Mouse (Mus musculus) large intestine, adult 2 months (tissue): Measurements from ENCODE around the gene Srm. TPM values are rescaled to one million over a fixed set of nuclear protein-coding genes. Genes with fewer than 3 reads are reported as not detected.

ENCODE experiments used
- DNase-seq: peaks from one replicate; pipeline ENCODE4 v3.0.0-alpha.2; 2012; ENCODE audit warnings: low read depth, low spot score
- WGBS: fragments of 180-500 bp; shearing (Covaris S2); methylation state at CpG from one replicate; pipeline ENCODE4 v1.1.7; 2018; 5-methylcytosine and 5-hydroxymethylcytosine counted together
- polyA plus RNA-seq: library from polyadenylated mRNA; depleted of rRNA; stranded (reverse); fragments of >200 nt; gene quantifications from 2 replicates; pipeline ENCODE4 v1.2.3, GENCODE M21; 2012; rRNA removed

The Srm gene
- polyA plus RNA-seq, 1 experiment, result 69.9 TPM

DNA sequence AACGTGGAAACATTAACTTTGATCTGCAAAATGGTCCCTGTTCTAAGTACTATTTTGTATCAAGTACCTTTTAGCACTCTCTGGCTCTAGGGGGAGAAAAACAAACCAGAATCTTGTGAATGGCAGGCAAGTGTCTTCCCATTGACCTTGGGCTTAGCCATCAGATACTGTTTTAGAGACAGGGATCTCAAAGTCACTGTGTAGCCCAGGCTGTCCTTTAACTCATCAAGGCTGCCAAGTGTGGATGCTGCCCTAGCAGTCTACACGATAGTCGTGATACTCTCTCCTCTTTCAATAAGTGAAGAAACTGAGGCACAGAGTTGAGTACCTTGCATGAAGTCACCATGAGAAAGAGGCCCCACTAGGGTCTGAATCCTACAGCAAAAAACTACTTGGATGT is 35.9 kb downstream of the Srm start:
- WGBS, result 63% methylated on average over 3 of the region's 3 CpGs
- no peak for DNase-seq

DNA sequence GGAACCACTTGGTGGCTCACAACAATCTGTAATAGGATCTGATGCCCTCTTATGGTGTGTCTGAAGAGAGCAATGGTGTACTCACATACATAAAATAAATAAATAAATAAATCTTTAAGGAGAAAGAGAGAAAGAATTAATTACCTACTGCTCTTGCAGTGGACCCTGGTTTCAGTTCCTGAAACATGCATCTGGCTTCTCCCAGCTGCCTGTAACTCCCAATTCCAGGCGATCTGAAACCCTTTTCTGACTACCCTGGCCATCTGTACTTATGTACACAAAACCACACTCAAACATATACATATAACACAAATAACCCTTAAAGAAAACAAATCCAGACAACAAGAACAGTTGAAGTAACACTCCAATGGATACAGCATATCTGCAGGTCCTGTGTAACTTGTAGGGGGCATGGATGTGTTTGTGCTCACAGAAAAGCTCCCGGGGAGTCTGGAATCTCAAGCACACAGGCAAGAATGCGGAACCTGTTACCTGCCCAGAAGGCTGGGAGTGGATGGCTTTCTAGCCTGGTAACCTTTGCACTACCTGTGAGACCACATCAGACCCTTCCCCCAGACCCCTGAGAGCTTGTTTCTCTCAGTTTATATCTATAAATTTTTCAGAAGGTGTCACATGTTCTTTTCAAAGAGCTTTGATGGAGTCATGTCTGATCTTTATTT is 40.9 kb downstream of the Srm start:
- no peak for DNase-seq
- WGBS, result 65% methylated on average over 3 of the region's 3 CpGs

- 39% methylated on average over 2 of the region's 2 CpGs for WGBS
- no peak for DNase-seq
These were observed 42.2 kb downstream of the Srm start for GRCm38 (mm10) chr4:148633395-148634061.

DNA sequence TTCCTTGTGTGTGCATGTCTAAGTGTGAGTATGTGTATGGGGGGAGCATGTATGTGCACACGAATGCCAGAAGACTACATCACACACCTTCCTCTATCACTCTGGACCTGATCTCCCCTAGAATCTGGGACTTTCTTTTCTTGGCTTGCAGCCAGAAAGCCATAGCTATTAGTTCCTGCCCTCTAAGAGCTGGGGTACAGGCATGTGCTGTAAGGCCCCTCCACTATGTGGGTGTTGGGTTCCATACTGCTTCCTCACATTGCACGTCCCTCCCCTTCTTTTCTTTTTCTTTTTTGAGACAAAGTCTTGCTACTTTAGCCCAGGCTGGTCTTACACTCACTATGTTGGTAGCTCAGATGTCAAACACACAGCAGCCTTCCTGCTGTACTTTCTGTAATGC is 44.0 kb downstream of the Srm start:
- 74% methylated on average over 2 of the region's 2 CpGs for WGBS
- DNase-seq, result no peak

GRCm38 (mm10) chr4:148638302-148638701 is 47.0 kb downstream of the Srm start:
- WGBS, result 37% methylated on average over 9 of the region's 9 CpGs

GRCm38 (mm10) chr4:148639455-148639854 is 48.2 kb downstream of the Srm start:
- DNase-seq, result peak; percentile 73
- 26% methylated on average over 2 of the region's 2 CpGs for WGBS

More at GRCm38 (mm10) chr4:148638302-148638701, 47.0 kb downstream of the Srm start:
- DNase-seq, result no peak

DNA sequence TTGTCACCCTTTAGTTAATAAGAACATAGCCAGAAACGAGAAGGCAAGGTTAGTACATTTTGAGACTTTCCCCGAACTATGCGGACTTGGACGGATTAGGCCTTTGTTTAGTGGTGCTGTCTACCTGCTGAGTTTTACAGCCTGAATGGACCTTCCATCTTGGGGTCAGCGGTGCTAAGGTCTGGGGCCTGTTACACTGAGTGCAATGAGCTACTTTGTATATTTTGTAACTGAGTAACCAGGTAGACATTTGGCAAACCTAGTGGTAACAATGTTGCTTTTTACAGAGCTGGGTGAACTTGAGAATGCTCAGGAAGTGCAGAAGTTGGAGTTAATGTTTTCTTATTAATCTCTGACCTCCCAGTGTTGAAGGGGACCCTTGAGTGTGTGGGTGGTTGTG is 49.8 kb downstream of the Srm start:
- WGBS, result 81% methylated on average over 5 of the region's 5 CpGs

DNA sequence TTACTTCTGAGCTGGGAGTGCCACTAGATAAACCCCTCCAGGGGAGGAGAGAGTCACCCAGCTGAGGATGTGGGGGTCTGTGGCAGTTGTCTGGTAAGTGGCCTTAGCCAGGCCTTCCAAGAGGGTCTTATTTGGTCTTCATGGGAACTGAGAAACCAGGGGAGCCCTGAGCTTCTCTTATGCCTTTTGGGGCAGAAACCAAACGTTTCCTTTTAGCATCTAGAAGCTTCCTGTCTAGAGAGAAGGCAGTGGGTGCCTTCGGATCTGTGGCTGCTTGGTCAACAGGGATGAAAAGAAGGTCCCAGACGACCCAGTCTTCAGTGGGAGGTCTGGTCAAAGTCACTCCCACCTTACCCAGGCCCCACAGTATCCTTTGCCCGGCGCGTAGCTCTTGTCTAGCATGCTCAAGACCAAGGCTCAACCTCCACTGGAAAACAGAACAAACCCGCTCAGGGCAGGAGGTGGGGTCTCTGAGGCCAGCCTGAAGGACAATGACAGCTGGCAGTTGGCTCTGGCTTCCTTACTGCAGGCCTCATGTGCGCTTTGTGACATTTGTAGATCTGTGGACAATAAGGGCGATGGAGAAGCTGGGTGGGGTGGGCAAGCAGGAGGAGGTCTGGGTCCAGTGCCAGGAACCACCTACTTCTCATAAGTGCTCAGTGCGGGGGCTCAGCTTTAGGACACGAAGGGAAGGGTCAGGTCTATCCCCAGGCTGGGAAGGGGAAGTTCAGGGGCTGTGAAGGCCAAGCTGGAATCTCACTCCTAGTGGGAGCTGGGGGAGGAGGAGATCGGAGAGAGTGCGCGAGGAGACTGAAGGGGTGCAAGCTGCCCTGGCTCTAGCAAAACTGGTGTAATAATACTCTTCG is 52.2 kb downstream of the Srm start, which contains the start of gene Gm572:
Gene Gm572 (plus strand): TSS at position 27 of the 866 bp plus-strand sequence.
- DNase-seq, result no peak
- 40% methylated on average over 15 of the region's 15 CpGs for WGBS

More for the DNA sequence above, 49.8 kb downstream of the Srm start:
- DNase-seq, result no peak

- WGBS, result 5% methylated on average over 9 of the region's 9 CpGs
- DNase-seq, result peak; percentile 88
These were observed 52.8 kb downstream of the Srm start for GRCm38 (mm10) chr4:148644157-148644511.

Other genes with a start within 250 kb of the Srm start
- 12.9 and 13.6 TPM in 2 replicates for gene Ubiad1, start 146.7 kb upstream of the Srm start, polyA plus RNA-seq
- gene Mtor, start 142.9 kb upstream of the Srm start, polyA plus RNA-seq, result 9.4 and 18.1 TPM in 2 replicates
- 0.10 and 0.26 TPM in 2 replicates for gene Angptl7, start 91.0 kb upstream of the Srm start, polyA plus RNA-seq
- gene Exosc10, start 33.1 kb upstream of the Srm start, polyA plus RNA-seq, result 20.1 and 23.1 TPM in 2 replicates
- 0.10 TPM in 1 of 2 replicates, not detected in the other for gene Masp2, start 11.1 kb downstream of the Srm start, polyA plus RNA-seq
- gene Tardbp, start 35.5 kb downstream of the Srm start, polyA plus RNA-seq, result 76.3 and 102 TPM in 2 replicates
- gene Gm572, start 51.8 kb downstream of the Srm start, polyA plus RNA-seq, result 0.15 TPM in 1 of 2 replicates, not detected in the other
- gene Casz1, start 212.9 kb downstream of the Srm start, polyA plus RNA-seq, result 26.9 and 63.9 TPM in 2 replicates